Mouse (Mus musculus) intestine, postnatal 0 days (tissue): ENCODE measurements around the gene Neurl3. TPM values are rescaled to one million over a fixed set of nuclear protein-coding genes. Genes with fewer than 3 reads are reported as not detected.

Source experiments
- ATAC-seq: fragments of 200-750 bp; cut with Nextera tagmentation; 2 replicates; pipeline ENCODE4 v1.8.0; 2017; ENCODE audit warnings: mild to moderate bottlenecking, moderate TSS enrichment, moderate library complexity
- H3K27ac ChIP-seq: fragments of 300-500 bp; sonication (generic); 2 replicates; pipeline ENCODE4 v1.5.1; 2014; ENCODE audit warnings: mild to moderate bottlenecking, low read depth, low read length, moderate library complexity
- H3K27me3 ChIP-seq: fragments of 300-500 bp; sonication (generic); replicated peaks from 2 replicates; pipeline ENCODE4 v1.6.1; 2014; ENCODE audit warnings: low read length, mixed read lengths; ENCODE audit not compliant: control insufficient read depth, insufficient read depth
- H3K36me3 ChIP-seq: fragments of 300-500 bp; sonication (generic); 2 replicates; pipeline ENCODE4 v1.6.1; 2014; ENCODE audit warnings: mild to moderate bottlenecking, moderate library complexity; ENCODE audit not compliant: control insufficient read depth, insufficient read depth
- H3K4me1 ChIP-seq: fragments of 300-500 bp; sonication (generic); replicated peaks from 2 replicates; pipeline ENCODE4 v1.6.1; 2014; ENCODE audit warnings: antibody characterized with exemption, low read length, mixed read lengths; ENCODE audit not compliant: control insufficient read depth, insufficient read depth
- H3K4me2 ChIP-seq: fragments of 300-500 bp; sonication (generic); replicated peaks from 2 replicates; pipeline ENCODE4 v1.6.1; 2014; ENCODE audit warnings: low read depth, mild to moderate bottlenecking, moderate library complexity
- H3K4me3 ChIP-seq: fragments of 300-500 bp; sonication (generic); 2 replicates; pipeline ENCODE4 v1.5.1; 2014; ENCODE audit warnings: low read depth, low read length
- H3K9ac ChIP-seq: fragments of 300-500 bp; sonication (generic); 2 replicates; pipeline ENCODE4 v1.6.1; 2014; ENCODE audit warnings: mild to moderate bottlenecking, low read depth, low read length
- H3K9me3 ChIP-seq: fragments of 300-500 bp; sonication (generic); 2 replicates; pipeline ENCODE4 v1.6.1; 2016; ENCODE audit warnings: mixed run types; ENCODE audit not compliant: control insufficient read depth
- CTCF ChIP-seq: sonication (generic); IDR thresholded peaks from 2 replicates; pipeline ENCODE4 v1.5.1; 2016; ENCODE audit warnings: low read depth, mild to moderate bottlenecking, control low read depth, antibody characterized with exemption, moderate library complexity
- WGBS: fragments of 180-500 bp; shearing (Covaris S2); extraction: QIAGEN DNeasy Blood & Tissue Kit; methylation state at CpG from one replicate; pipeline ENCODE4 v1.1.7; 2014; 5-methylcytosine and 5-hydroxymethylcytosine counted together
- polyA plus RNA-seq: library from polyadenylated mRNA; unstranded; fragments of >200 nt; fragmentation: Nextera tagmentation; extraction: Ambion mirVana; gene quantifications from 2 replicates; pipeline ENCODE4 v1.2.1, GENCODE M21; 2015

Neurl3 gene
- polyA plus RNA-seq, 1 experiment from 2014 or later = 15.6 TPM

GRCm38 (mm10) chr1:36243447-36244057 lies 30.9 kb downstream of the Neurl3 start:
- peak overlapping the region; percentile 71 for H3K9ac ChIP-seq
- no peaks in the 10 kb centered on the region for H3K4me1 ChIP-seq
- peak overlapping the region; percentile 82 for H3K4me2 ChIP-seq
- no peaks in the 10 kb centered on the region for H3K36me3 ChIP-seq
- no peaks in the 10 kb centered on the region for H3K27me3 ChIP-seq
- 2% methylated on average over 21 of the region's 21 CpGs for WGBS
- H3K4me3 ChIP-seq = peak overlapping the region; percentile 71
- no peak for TF ChIP-seq CTCF
- H3K9me3 ChIP-seq = no peaks in the 10 kb centered on the region
- ATAC-seq = peak; percentile 39
- peak overlapping the region; percentile 83 for H3K27ac ChIP-seq

GRCm38 (mm10) chr1:36241903-36242429 lies 32.5 kb downstream of the Neurl3 start:
- Histone ChIP-seq H3K4me3 (no peak overlapping the region), H3K27me3 (no peaks in the 10 kb centered on the region), H3K4me2 (0 out of 2 replicates have a peak overlapping the region, but pooled peaks have one; percentile 0), H3K36me3 (0 out of 2 replicates have a peak, but pooled peaks cover under 1% of the 10 kb centered on the region), H3K9me3 (no peaks in the 10 kb centered on the region), H3K27ac (no peak overlapping the region), H3K4me1 (no peaks in the 10 kb centered on the region), H3K9ac (no peak overlapping the region)
- WGBS = 75% methylated on average over 15 of the region's 15 CpGs
- ATAC-seq = no peak
- no peak for TF ChIP-seq CTCF

- no peak overlapping the region for H3K27ac ChIP-seq
- H3K4me2 ChIP-seq = no peak overlapping the region
- H3K4me1 ChIP-seq = no peaks in the 10 kb centered on the region
- WGBS = 72% methylated on average over 6 of the region's 6 CpGs
- TF ChIP-seq CTCF = no peak
- H3K36me3 ChIP-seq = 0 out of 2 replicates have a peak, but pooled peaks cover 3% of the 10 kb centered on the region
- H3K9me3 ChIP-seq = no peaks in the 10 kb centered on the region
- H3K27me3 ChIP-seq = no peaks in the 10 kb centered on the region
- ATAC-seq = no peak
- no peak overlapping the region for H3K9ac ChIP-seq
- H3K4me3 ChIP-seq = no peak overlapping the region
Observed at GRCm38 (mm10) chr1:36240176-36240575, 34.3 kb downstream of the Neurl3 start.

GRCm38 (mm10) chr1:36239396-36239795 lies 35.1 kb downstream of the Neurl3 start:
- no peaks in the 10 kb centered on the region for H3K27me3 ChIP-seq
- H3K36me3 ChIP-seq = peaks cover 8% of the 10 kb centered on the region; the same call in 1 of the 2 replicates
- H3K9ac ChIP-seq = no peak overlapping the region
- H3K4me1 ChIP-seq = no peaks in the 10 kb centered on the region
- no peak for TF ChIP-seq CTCF
- no peak overlapping the region for H3K4me2 ChIP-seq
- no peak for ATAC-seq
- WGBS = 86% methylated on average over 10 of the region's 10 CpGs
- H3K4me3 ChIP-seq = no peak overlapping the region
- no peaks in the 10 kb centered on the region for H3K9me3 ChIP-seq
- no peak overlapping the region for H3K27ac ChIP-seq

- TF ChIP-seq CTCF = no peak
- H3K9me3 ChIP-seq = no peaks in the 10 kb centered on the region
Observed at GRCm38 (mm10) chr1:36235855-36236254, 38.6 kb downstream of the Neurl3 start.

GRCm38 (mm10) chr1:36235057-36235639 lies 39.3 kb downstream of the Neurl3 start:
- Histone ChIP-seq H3K36me3 (peaks cover 36% of the 10 kb centered on the region), H3K9me3 (no peaks in the 10 kb centered on the region), H3K27me3 (no peaks in the 10 kb centered on the region), H3K4me1 (no peaks in the 10 kb centered on the region), H3K9ac (no peak overlapping the region), H3K4me2 (no peak overlapping the region), H3K27ac (no peak overlapping the region), H3K4me3 (no peak overlapping the region)
- TF ChIP-seq CTCF = no peak
- 68% methylated on average over 9 of the region's 9 CpGs for WGBS
- ATAC-seq = no peak

More at GRCm38 (mm10) chr1:36235855-36236254, 38.6 kb downstream of the Neurl3 start:
- Histone ChIP-seq H3K27ac (no peak overlapping the region; the same call in 1 of the 2 replicates), H3K9ac (no peak overlapping the region), H3K4me3 (no peak overlapping the region), H3K36me3 (peaks cover 33% of the 10 kb centered on the region), H3K27me3 (no peaks in the 10 kb centered on the region), H3K4me2 (no peak overlapping the region), H3K4me1 (no peaks in the 10 kb centered on the region)
- WGBS = 71% methylated on average over 2 of the region's 2 CpGs
- ATAC-seq = no peak
